Mouse (Mus musculus) spleen, adult 2 months (tissue): ENCODE data around the gene Zfp853. TPM values are rescaled to one million over a fixed set of nuclear protein-coding genes. Genes with fewer than 3 reads are reported as not detected.

Experiments
- DNase-seq, 2 experiments: peaks; one replicate each; pipeline versions ENCODE4 v3.0.0 to v3.0.0-alpha.2; 2012 to 2021; ENCODE audit warnings: low spot score in 2 of 2, low read depth in 1 of 2
- H3K27ac ChIP-seq: fragments of 200-500 bp; 2 replicates; pipeline ENCODE4 v1.5.1; 2012; ENCODE audit warnings: low read length, inconsistent platforms; ENCODE audit not compliant: insufficient read depth
- H3K27me3 ChIP-seq: fragments of 200-500 bp; 2 replicates; pipeline ENCODE4 v1.6.1; 2012; ENCODE audit warnings: mild to moderate bottlenecking, moderate library complexity, low read length, inconsistent platforms; ENCODE audit not compliant: control insufficient read depth, insufficient read depth
- H3K36me3 ChIP-seq: fragments of 200-500 bp; 2 replicates; pipeline ENCODE4 v1.6.1; 2012; ENCODE audit warnings: mild to moderate bottlenecking, low read length, inconsistent platforms; ENCODE audit not compliant: control insufficient read depth, insufficient read depth
- H3K4me1 ChIP-seq: fragments of 200-500 bp; 2 replicates; pipeline ENCODE4 v1.6.1; 2011; ENCODE audit warnings: inconsistent platforms; ENCODE audit not compliant: control insufficient read depth, insufficient read depth, insufficient read length
- H3K4me3 ChIP-seq: fragments of 200-500 bp; 2 replicates; pipeline ENCODE4 v1.5.1; 2011; ENCODE audit warnings: mild to moderate bottlenecking, inconsistent platforms; ENCODE audit not compliant: insufficient read depth, insufficient read length; ENCODE audit errors: extremely low read depth
- CTCF ChIP-seq: fragments of 200-500 bp; IDR thresholded peaks from 2 replicates; pipeline ENCODE4 v1.5.1; 2011; ENCODE audit warnings: mild to moderate bottlenecking, inconsistent platforms; ENCODE audit not compliant: insufficient read depth, insufficient read length, insufficient replicate concordance; ENCODE audit errors: extremely low read depth
- POLR2A ChIP-seq: fragments of 200-500 bp; IDR thresholded peaks from 2 replicates; pipeline ENCODE4 v1.6.1; 2011; ENCODE audit warnings: low read depth, low read length, inconsistent platforms
- WGBS: fragments of 180-500 bp; shearing (Covaris S2); methylation state at CpG from one replicate; pipeline ENCODE4 v1.1.7; 2018; 5-methylcytosine and 5-hydroxymethylcytosine counted together
- polyA plus RNA-seq: library from polyadenylated mRNA; depleted of rRNA; stranded (reverse); fragments of >200 nt; gene quantifications from 2 replicates; pipeline ENCODE4 v1.2.3, GENCODE M21; 2012

Gene Zfp853
- polyA plus RNA-seq, 1 experiment = 0.91 TPM

DNA sequence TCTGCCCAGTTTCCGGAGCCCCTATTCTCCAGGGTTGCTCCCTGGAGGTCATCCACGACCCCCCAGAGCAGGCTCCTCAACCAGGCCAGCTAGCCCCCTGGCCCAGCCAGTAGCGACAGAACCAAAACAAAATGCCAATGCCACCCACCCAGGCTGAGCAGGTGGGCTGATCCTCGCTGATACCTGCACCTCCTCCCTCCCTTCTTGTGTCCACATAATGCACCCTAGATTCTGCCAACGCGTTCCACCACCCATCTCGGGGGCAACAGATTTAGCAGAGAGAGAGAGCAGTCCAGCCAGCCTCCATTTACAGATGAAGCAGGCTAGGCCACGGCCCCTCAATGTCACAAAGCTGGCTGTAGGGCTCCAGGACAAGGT, 24.4 kb downstream of the Zfp853 start:
- DNase-seq = no peak
- no peak for TF ChIP-seq CTCF
- TF ChIP-seq POLR2A = no peak
- Histone ChIP-seq H3K27me3 (no peaks in the 10 kb centered on the region), H3K36me3 (no peaks in the 10 kb centered on the region), H3K27ac (no peak overlapping the region), H3K4me1 (peaks cover 3% of the 10 kb centered on the region; the same call in 1 of the 2 replicates), H3K4me3 (peak overlapping the region; percentile 83)
- 44% methylated on average over 8 of the region's 8 CpGs for WGBS

DNA sequence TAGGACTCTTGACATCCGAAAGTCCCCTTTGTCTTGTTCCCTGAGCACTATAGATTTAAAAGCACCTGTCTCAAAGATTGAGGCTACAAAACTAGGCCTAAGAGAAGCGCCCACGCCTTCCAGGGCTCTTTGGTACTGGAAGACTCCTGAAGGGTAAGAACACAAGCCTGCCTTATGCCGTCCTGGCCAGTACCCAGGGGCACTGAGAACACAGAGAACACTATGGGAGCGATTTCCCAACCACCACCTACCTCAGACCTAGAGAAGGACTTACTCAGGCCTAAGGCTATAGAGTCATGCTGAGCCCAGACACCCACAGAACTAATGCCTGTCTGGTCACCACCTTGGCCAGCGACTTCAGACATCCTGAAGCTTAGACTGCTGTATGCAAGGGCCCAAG, 26.6 kb downstream of the Zfp853 start:
- no peak overlapping the region for H3K4me3 ChIP-seq
- H3K27me3 ChIP-seq = no peaks in the 10 kb centered on the region
- peaks cover 3% of the 10 kb centered on the region; the same call in 1 of the 2 replicates for H3K4me1 ChIP-seq
- H3K36me3 ChIP-seq = peaks cover 1% of the 10 kb centered on the region; the same call in 1 of the 2 replicates
- WGBS = 94% methylated on average over 6 of the region's 6 CpGs
- no peak for DNase-seq
- TF ChIP-seq POLR2A (no peak), CTCF (no peak)
- H3K27ac ChIP-seq = no peak overlapping the region

DNA sequence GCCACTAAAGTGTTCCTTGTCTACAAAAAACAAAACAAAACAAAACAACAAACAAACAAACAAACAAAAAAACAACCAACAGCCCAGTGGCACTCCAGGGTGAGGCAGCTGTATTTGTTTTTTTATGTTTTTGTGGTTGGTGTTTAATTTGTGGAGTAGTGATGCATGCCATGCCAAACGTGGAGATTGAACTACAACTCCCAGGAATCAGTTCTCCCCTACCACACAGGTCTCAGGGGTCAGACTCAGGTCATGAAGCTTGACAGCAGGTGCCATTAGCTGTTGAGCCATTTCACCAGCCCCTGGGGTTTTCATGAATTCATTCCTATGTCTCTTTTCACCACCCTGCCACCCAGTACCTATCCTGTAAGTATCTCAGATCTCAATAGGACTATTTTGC, 28.0 kb downstream of the Zfp853 start:
- Histone ChIP-seq H3K27me3 (no peaks in the 10 kb centered on the region), H3K27ac (no peak overlapping the region), H3K36me3 (peaks cover 1% of the 10 kb centered on the region; the same call in 1 of the 2 replicates), H3K4me1 (peaks cover 3% of the 10 kb centered on the region; the same call in 1 of the 2 replicates), H3K4me3 (no peak overlapping the region)
- WGBS = 64% methylated on average over 1 of the region's 1 CpGs
- TF ChIP-seq POLR2A = no peak
- TF ChIP-seq CTCF = no peak
- DNase-seq = no peak

DNA sequence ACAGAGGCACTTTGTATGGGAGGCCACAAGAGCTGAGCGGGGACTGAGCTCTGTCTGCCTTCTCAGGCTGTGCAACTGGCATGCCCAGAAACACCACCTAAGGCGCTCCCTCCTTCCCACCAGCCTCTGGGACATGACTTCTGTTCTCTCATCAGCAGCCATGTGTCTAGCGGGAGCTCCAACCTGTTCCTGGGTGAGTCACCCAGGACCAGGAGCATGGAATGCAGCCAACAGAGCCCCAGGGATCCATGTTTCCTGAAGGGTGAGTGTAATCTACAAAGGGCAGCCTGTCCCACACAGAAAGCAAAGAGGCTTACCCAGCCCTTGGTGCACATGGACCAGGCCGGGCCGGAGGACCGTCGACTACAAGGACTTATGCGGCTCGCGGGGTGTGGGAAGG, 28.7 kb downstream of the Zfp853 start:
- peaks cover 1% of the 10 kb centered on the region; the same call in 1 of the 2 replicates for H3K36me3 ChIP-seq
- DNase-seq = no peak
- H3K27me3 ChIP-seq = no peaks in the 10 kb centered on the region
- H3K4me3 ChIP-seq = no peak overlapping the region
- WGBS = 92% methylated on average over 10 of the region's 10 CpGs
- no peak overlapping the region for H3K27ac ChIP-seq
- TF ChIP-seq POLR2A (no peak), CTCF (no peak)
- H3K4me1 ChIP-seq = no peaks in the 10 kb centered on the region

DNA sequence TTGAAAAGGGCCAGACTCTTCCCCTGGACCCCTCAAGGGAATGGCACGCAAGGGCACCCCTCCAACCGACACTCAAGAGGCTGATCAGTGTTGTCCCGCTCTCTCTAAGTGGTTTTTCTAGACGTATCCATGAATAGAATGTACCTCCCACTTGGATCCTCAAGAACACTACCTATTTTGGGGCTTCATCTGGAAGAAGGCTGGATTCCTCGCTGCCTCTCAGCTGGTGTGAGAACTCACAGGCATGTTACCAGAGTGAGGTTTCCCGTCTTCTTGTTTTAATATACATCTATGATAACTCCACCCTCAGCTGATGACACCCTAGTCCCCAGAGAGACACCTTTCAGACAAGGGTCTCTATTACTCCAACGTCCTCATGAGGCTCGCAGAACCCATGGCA, 31.8 kb downstream of the Zfp853 start:
- TF ChIP-seq CTCF = no peak
- TF ChIP-seq POLR2A = no peak
- Histone ChIP-seq H3K4me3 (no peak overlapping the region), H3K4me1 (no peaks in the 10 kb centered on the region), H3K27ac (no peak overlapping the region), H3K36me3 (peaks cover 1% of the 10 kb centered on the region; the same call in 1 of the 2 replicates), H3K27me3 (no peaks in the 10 kb centered on the region)
- DNase-seq = no peak
- 93% methylated on average over 8 of the region's 8 CpGs for WGBS

DNA sequence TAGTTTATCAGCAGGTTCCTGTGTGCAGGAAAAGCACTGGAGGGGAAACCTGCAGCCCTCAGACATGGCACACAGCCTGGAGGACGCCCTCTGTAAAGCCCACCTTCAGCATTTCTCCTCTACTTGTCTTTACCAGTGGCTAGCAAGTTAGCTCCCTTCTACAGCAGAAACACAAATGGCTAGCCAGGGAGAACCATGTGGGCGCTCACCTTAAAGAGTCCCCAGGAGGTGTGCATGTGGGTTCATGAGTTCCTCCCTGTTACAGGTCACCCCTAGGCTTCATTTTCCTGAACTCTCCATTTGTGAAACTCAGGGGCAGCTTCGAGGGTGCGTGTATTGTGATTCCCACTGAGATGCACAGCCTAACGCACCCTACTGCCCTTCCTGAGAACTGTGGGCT, 37.6 kb downstream of the Zfp853 start:
- peaks cover 16% of the 10 kb centered on the region; the same call in 1 of the 2 replicates for H3K4me1 ChIP-seq
- no peak overlapping the region for H3K4me3 ChIP-seq
- WGBS = 92% methylated on average over 5 of the region's 5 CpGs
- DNase-seq = no peak
- peaks cover 6% of the 10 kb centered on the region; the same call in 1 of the 2 replicates for H3K36me3 ChIP-seq
- H3K27ac ChIP-seq = no peak overlapping the region
- peaks cover 17% of the 10 kb centered on the region for H3K27me3 ChIP-seq
- TF ChIP-seq CTCF (no peak), POLR2A (no peak)

DNA sequence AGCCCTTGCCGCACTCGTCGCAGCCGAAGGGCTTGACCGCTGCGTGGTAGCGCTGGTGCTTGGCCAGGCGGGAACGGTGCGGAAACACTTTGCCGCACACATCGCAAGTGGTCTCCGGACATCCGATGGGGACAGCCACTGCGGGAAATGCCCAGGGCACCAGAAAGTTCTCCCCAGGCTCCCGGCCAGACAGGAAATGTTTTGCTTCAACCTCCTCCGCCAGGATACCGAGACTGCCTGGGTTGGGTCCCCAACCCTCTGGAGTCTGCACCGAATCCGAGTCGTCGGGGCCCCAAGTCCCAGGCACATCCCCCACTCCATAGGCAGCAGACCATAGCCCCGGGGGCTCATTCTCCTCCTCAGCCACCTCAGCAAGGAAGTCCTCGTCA, 38.3 kb downstream of the Zfp853 start:
- H3K4me3 ChIP-seq = no peak overlapping the region
- peaks cover 16% of the 10 kb centered on the region; the same call in 1 of the 2 replicates for H3K4me1 ChIP-seq
- H3K36me3 ChIP-seq = peaks cover 6% of the 10 kb centered on the region; the same call in 1 of the 2 replicates
- 30% methylated on average over 24 of the region's 24 CpGs for WGBS
- DNase-seq = no peak
- TF ChIP-seq CTCF (no peak), POLR2A (no peak)
- no peak overlapping the region for H3K27ac ChIP-seq
- H3K27me3 ChIP-seq = peaks cover 17% of the 10 kb centered on the region
